Mouse (Mus musculus): ENCODE measurements around the gene Pan3. TPM values are rescaled to one million over a fixed set of nuclear protein-coding genes. Genes with fewer than 3 reads are reported as not detected.

Pan3 gene
- polyA plus RNA-seq, 1 experiment from 2014 or later, result 41.6 TPM

- no peak overlapping the region for H3K4me3 ChIP-seq
- 0 out of 2 replicates have a peak overlapping the region, but pooled peaks have one; percentile 5 for H3K27ac ChIP-seq (replicated peaks)
- H3K9me3 ChIP-seq, result no peaks in the 10 kb centered on the region
- H3K36me3 ChIP-seq, result peaks cover 24% of the 10 kb centered on the region
- H3K9ac ChIP-seq, result no peak overlapping the region
- no peaks in the 10 kb centered on the region for H3K27me3 ChIP-seq (replicated peaks)
- ATAC-seq (ENCODE audit: extremely low read depth, insufficient number of reproducible peaks, low FRiP score, low TSS enrichment), result no peak
- WGBS, result 87% methylated on average over 4 of the region's 4 CpGs
- no peak overlapping the region for H3K4me2 ChIP-seq
- peaks cover 48% of the 10 kb centered on the region for H3K4me1 ChIP-seq
Observed at GRCm38 (mm10) chr5:147448933-147449332, 19.0 kb downstream of the Pan3 start.

DNA sequence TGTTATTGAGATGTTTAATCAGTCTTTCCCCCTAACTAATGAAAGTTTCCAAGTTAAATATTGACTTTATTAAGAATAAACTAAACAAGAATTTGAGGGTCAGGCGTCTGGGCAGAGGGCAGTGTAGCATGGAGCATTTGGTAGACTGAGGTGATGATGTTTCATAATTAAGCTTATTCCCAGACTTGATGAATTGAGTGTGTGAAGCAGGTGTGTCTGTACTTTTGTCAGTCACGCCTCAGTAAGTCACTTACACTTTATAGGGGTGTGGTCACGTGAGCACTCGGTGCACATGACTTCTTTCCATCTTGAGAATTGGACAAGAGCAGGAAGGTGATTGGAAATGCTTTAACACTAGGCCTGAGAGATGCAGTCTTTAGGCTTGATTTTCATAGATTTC, 26.5 kb downstream of the Pan3 start:
- WGBS, result 83% methylated on average over 4 of the region's 4 CpGs

GRCm38 (mm10) chr5:147459821-147460567, 30.0 kb downstream of the Pan3 start:
- H3K9ac ChIP-seq, result no peak overlapping the region
- no peak overlapping the region for H3K27ac ChIP-seq (replicated peaks)
- no peaks in the 10 kb centered on the region for H3K27me3 ChIP-seq (replicated peaks)
- no peak overlapping the region for H3K4me3 ChIP-seq
- no peaks in the 10 kb centered on the region for H3K9me3 ChIP-seq
- 36% methylated on average over 4 of the region's 4 CpGs for WGBS
- ATAC-seq (ENCODE audit: extremely low read depth, insufficient number of reproducible peaks, low FRiP score, low TSS enrichment), result no peak
- peaks cover 32% of the 10 kb centered on the region for H3K4me1 ChIP-seq
- H3K4me2 ChIP-seq, result 0 out of 2 replicates have a peak overlapping the region, but pooled peaks have one; percentile 12
- peaks cover 28% of the 10 kb centered on the region for H3K36me3 ChIP-seq

More for the DNA sequence above, 26.5 kb downstream of the Pan3 start:
- Histone ChIP-seq H3K4me3 (no peak overlapping the region), H3K9ac (no peak overlapping the region), H3K27ac (replicated peaks) (no peak overlapping the region), H3K36me3 (peaks cover 45% of the 10 kb centered on the region), H3K27me3 (replicated peaks) (no peaks in the 10 kb centered on the region), H3K9me3 (no peaks in the 10 kb centered on the region), H3K4me2 (no peak overlapping the region), H3K4me1 (peaks cover 15% of the 10 kb centered on the region)
- ATAC-seq (ENCODE audit: extremely low read depth, insufficient number of reproducible peaks, low FRiP score, low TSS enrichment), result no peak

- peak overlapping the region; percentile 9; the same call in 1 of the 2 replicates for H3K9ac ChIP-seq
- no peak for ATAC-seq (ENCODE audit: extremely low read depth, insufficient number of reproducible peaks, low FRiP score, low TSS enrichment)
- H3K4me3 ChIP-seq, result no peak overlapping the region
- H3K4me2 ChIP-seq, result no peak overlapping the region
- peaks cover 27% of the 10 kb centered on the region for H3K36me3 ChIP-seq
- H3K9me3 ChIP-seq, result no peaks in the 10 kb centered on the region; the same call in 1 of the 2 replicates
- no peak overlapping the region for H3K27ac ChIP-seq (replicated peaks)
- no peaks in the 10 kb centered on the region for H3K27me3 ChIP-seq (replicated peaks)
- 77% methylated on average over 3 of the region's 3 CpGs for WGBS
- H3K4me1 ChIP-seq, result peaks cover 32% of the 10 kb centered on the region
Observed at GRCm38 (mm10) chr5:147463251-147463650, 33.3 kb downstream of the Pan3 start.

DNA sequence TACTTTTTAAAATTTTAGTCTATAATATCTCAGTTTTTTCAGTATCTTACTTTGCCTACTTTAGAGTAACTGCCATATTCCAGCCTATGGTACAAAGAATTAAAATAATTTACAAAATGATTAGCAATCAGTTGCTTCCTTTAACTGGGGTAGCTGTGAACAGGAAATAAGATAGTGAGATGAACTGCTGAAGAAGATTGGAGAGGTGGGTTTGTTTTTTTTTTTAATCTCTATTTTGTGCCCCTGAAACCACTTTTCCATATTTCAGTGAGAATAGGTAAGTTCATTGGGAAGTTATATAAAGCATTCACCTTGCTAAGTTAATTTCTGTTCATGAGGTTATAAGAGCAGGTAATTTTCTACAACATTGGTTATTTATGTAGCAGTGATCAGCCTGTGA, 36.4 kb downstream of the Pan3 start:
- Histone ChIP-seq H3K27ac (replicated peaks) (no peak overlapping the region), H3K4me2 (no peak overlapping the region), H3K4me1 (peaks cover 17% of the 10 kb centered on the region), H3K9me3 (no peaks in the 10 kb centered on the region; the same call in 1 of the 2 replicates), H3K27me3 (replicated peaks) (no peaks in the 10 kb centered on the region), H3K4me3 (no peak overlapping the region), H3K36me3 (peaks cover 28% of the 10 kb centered on the region), H3K9ac (no peak overlapping the region)
- ATAC-seq (ENCODE audit: extremely low read depth, insufficient number of reproducible peaks, low FRiP score, low TSS enrichment), result no peak

GRCm38 (mm10) chr5:147471163-147471562, 41.2 kb downstream of the Pan3 start:
- ATAC-seq (ENCODE audit: extremely low read depth, insufficient number of reproducible peaks, low FRiP score, low TSS enrichment), result no peak
- Histone ChIP-seq H3K4me2 (no peak overlapping the region), H3K27ac (replicated peaks) (no peak overlapping the region), H3K36me3 (peaks cover 19% of the 10 kb centered on the region), H3K9me3 (no peaks in the 10 kb centered on the region; the same call in 1 of the 2 replicates), H3K9ac (no peak overlapping the region), H3K4me1 (peaks cover 20% of the 10 kb centered on the region), H3K27me3 (replicated peaks) (no peaks in the 10 kb centered on the region), H3K4me3 (no peak overlapping the region)
- 93% methylated on average over 5 of the region's 5 CpGs for WGBS

- Histone ChIP-seq H3K27ac (replicated peaks) (no peak overlapping the region), H3K4me3 (no peak overlapping the region), H3K9ac (no peak overlapping the region), H3K9me3 (no peaks in the 10 kb centered on the region), H3K4me1 (peaks cover 30% of the 10 kb centered on the region), H3K27me3 (replicated peaks) (no peaks in the 10 kb centered on the region), H3K4me2 (no peak overlapping the region), H3K36me3 (peaks cover 6% of the 10 kb centered on the region)
- 72% methylated on average over 6 of the region's 6 CpGs for WGBS
- ATAC-seq (ENCODE audit: extremely low read depth, insufficient number of reproducible peaks, low FRiP score, low TSS enrichment), result no peak
Observed at GRCm38 (mm10) chr5:147473071-147473470, 43.1 kb downstream of the Pan3 start.

DNA sequence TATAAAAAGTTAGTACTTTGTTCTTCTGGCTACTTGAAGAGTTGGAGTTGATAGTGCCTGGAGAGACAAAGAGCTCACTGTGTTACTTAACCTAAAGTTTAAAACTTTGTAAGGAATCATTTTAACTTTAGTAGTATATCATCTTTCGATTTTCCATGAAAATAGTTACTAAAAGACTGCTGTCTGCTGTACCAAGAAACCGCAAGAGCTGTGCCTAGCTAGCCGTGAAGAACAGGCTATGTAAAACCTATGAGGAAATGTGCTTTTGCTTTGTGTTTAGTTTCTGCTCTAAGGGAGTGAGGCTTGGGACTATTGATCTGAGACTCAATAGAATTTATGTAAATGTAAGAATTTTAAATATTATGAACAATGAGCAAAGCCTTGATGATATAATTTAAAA, 43.9 kb downstream of the Pan3 start:
- Histone ChIP-seq H3K4me3 (no peak overlapping the region), H3K27me3 (replicated peaks) (no peaks in the 10 kb centered on the region), H3K4me2 (no peak overlapping the region), H3K27ac (replicated peaks) (no peak overlapping the region), H3K4me1 (peaks cover 30% of the 10 kb centered on the region), H3K9me3 (no peaks in the 10 kb centered on the region), H3K36me3 (peaks cover 6% of the 10 kb centered on the region), H3K9ac (no peak overlapping the region)
- 94% methylated on average over 3 of the region's 3 CpGs for WGBS
- no peak for ATAC-seq (ENCODE audit: extremely low read depth, insufficient number of reproducible peaks, low FRiP score, low TSS enrichment)

- Histone ChIP-seq H3K9ac (no peak overlapping the region), H3K9me3 (no peaks in the 10 kb centered on the region), H3K36me3 (peaks cover 2% of the 10 kb centered on the region; the same call in 1 of the 2 replicates), H3K4me1 (peaks cover 30% of the 10 kb centered on the region), H3K27ac (replicated peaks) (no peak overlapping the region), H3K4me3 (no peak overlapping the region), H3K27me3 (replicated peaks) (no peaks in the 10 kb centered on the region), H3K4me2 (no peak overlapping the region)
- WGBS, result 85% methylated on average over 5 of the region's 5 CpGs
- ATAC-seq (ENCODE audit: extremely low read depth, insufficient number of reproducible peaks, low FRiP score, low TSS enrichment), result no peak
Observed at GRCm38 (mm10) chr5:147476109-147476508, 46.1 kb downstream of the Pan3 start.

DNA sequence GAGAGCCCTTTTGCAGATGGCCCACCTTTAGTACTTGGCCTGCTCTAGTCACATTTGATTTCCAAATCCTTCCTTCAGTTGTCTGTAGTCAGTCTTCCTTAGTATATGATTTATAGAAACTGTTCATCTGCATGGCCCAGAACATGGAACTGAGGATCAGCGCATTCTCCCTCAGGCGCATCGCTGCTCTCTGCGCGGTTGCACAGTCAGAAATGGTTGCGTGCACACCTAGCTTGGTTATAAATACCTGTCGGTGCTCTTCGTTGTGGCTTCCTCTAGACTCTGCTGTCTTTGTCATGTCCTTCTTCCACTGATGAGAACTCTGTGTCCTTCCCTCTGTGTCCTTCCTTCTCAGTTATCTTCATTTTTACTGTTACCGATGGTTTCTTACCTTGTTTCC, 47.1 kb downstream of the Pan3 start:
- Histone ChIP-seq H3K9ac (no peak overlapping the region), H3K36me3 (no peaks in the 10 kb centered on the region), H3K9me3 (no peaks in the 10 kb centered on the region), H3K27me3 (replicated peaks) (no peaks in the 10 kb centered on the region), H3K27ac (replicated peaks) (no peak overlapping the region), H3K4me2 (no peak overlapping the region), H3K4me1 (peaks cover 30% of the 10 kb centered on the region), H3K4me3 (no peak overlapping the region)
- WGBS, result 94% methylated on average over 9 of the region's 9 CpGs
- ATAC-seq (ENCODE audit: extremely low read depth, insufficient number of reproducible peaks, low FRiP score, low TSS enrichment), result no peak

GRCm38 (mm10) chr5:147479341-147479740, 49.4 kb downstream of the Pan3 start:
- H3K4me2 ChIP-seq, result no peak overlapping the region
- no peak overlapping the region for H3K4me3 ChIP-seq
- H3K27me3 ChIP-seq (replicated peaks), result no peaks in the 10 kb centered on the region
- no peaks in the 10 kb centered on the region for H3K36me3 ChIP-seq
- no peak overlapping the region for H3K27ac ChIP-seq (replicated peaks)
- no peak for ATAC-seq (ENCODE audit: extremely low read depth, insufficient number of reproducible peaks, low FRiP score, low TSS enrichment)
- no peaks in the 10 kb centered on the region for H3K9me3 ChIP-seq
- H3K4me1 ChIP-seq, result peaks cover 28% of the 10 kb centered on the region
- WGBS, result 80% methylated on average over 2 of the region's 2 CpGs
- H3K9ac ChIP-seq, result no peak overlapping the region

GRCm38 (mm10) chr5:147484142-147484541, 54.2 kb downstream of the Pan3 start:
- no peak for ATAC-seq (ENCODE audit: extremely low read depth, insufficient number of reproducible peaks, low FRiP score, low TSS enrichment)
- Histone ChIP-seq H3K4me2 (no peak overlapping the region), H3K4me3 (no peak overlapping the region), H3K27me3 (replicated peaks) (no peaks in the 10 kb centered on the region), H3K9ac (no peak overlapping the region), H3K9me3 (no peaks in the 10 kb centered on the region), H3K4me1 (no peaks in the 10 kb centered on the region; the same call in 1 of the 2 replicates), H3K27ac (replicated peaks) (no peak overlapping the region), H3K36me3 (peaks cover 13% of the 10 kb centered on the region)
- 74% methylated on average over 3 of the region's 3 CpGs for WGBS

Measured in heart, embryonic 13.5 days (tissue).